Mouse (Mus musculus): ENCODE data around the gene Sytl1. TPM values are rescaled to one million over a fixed set of nuclear protein-coding genes. Genes with fewer than 3 reads are reported as not detected.

The Sytl1 gene
- polyA plus RNA-seq, 1 experiment from 2014 or later, result 0.16 TPM

GRCm38 (mm10) chr4:133204379-133204778 lies 58.5 kb downstream of the Sytl1 start:
- Histone ChIP-seq H3K36me3 (ENCODE audit: control insufficient read depth, insufficient read depth, low read length) (no peaks in the 10 kb centered on the region), H3K9me3 (replicated peaks; ENCODE audit: control insufficient read depth, low read length, poor library complexity, severe bottlenecking) (no peaks in the 10 kb centered on the region), H3K9ac (ENCODE audit: low read depth, low read length) (no peak overlapping the region), H3K4me3 (ENCODE audit: low read depth, low read length) (no peak overlapping the region), H3K27ac (ENCODE audit: low read length) (peak overlapping the region; percentile 19; the same call in 1 of the 2 replicates), H3K27me3 (ENCODE audit: control insufficient read depth, insufficient read depth, low read depth, low read length) (no peaks in the 10 kb centered on the region; the same call in 1 of the 2 replicates), H3K4me1 (ENCODE audit: control insufficient read depth, insufficient read depth, low read length) (peaks cover 18% of the 10 kb centered on the region), H3K4me2 (ENCODE audit: low read length) (no peak overlapping the region)
- 21% methylated on average over 7 of the region's 7 CpGs for WGBS
- no peak for ATAC-seq

GRCm38 (mm10) chr4:133203591-133203990 lies 59.3 kb downstream of the Sytl1 start:
- Histone ChIP-seq H3K4me1 (ENCODE audit: control insufficient read depth, insufficient read depth, low read length) (peaks cover 23% of the 10 kb centered on the region), H3K9ac (ENCODE audit: low read depth, low read length) (no peak overlapping the region), H3K27me3 (ENCODE audit: control insufficient read depth, insufficient read depth, low read depth, low read length) (no peaks in the 10 kb centered on the region; the same call in 1 of the 2 replicates), H3K9me3 (replicated peaks; ENCODE audit: control insufficient read depth, low read length, poor library complexity, severe bottlenecking) (no peaks in the 10 kb centered on the region), H3K36me3 (ENCODE audit: control insufficient read depth, insufficient read depth, low read length) (no peaks in the 10 kb centered on the region), H3K4me3 (ENCODE audit: low read depth, low read length) (no peak overlapping the region), H3K27ac (ENCODE audit: low read length) (no peak overlapping the region), H3K4me2 (ENCODE audit: low read length) (no peak overlapping the region)
- no peak for ATAC-seq
- 54% methylated on average over 3 of the region's 3 CpGs for WGBS

Other genes starting within 250 kb of the Sytl1 start
- gene Wasf2, start 132.6 kb downstream of the Sytl1 start, polyA plus RNA-seq (2015; fragmentation: Nextera tagmentation; extraction: Ambion mirVana), result 20.1 and 27.1 TPM in 2 replicates
- 3.8 and 4.1 TPM in 2 replicates for gene Cd164l2, start 51.0 kb downstream of the Sytl1 start, polyA plus RNA-seq (2015; fragmentation: Nextera tagmentation; extraction: Ambion mirVana)
- gene Gpr3, start 50.6 kb downstream of the Sytl1 start, polyA plus RNA-seq (2015; fragmentation: Nextera tagmentation; extraction: Ambion mirVana), result 1.5 and 2.0 TPM in 2 replicates
- gene Map3k6, start 22.3 kb downstream of the Sytl1 start, polyA plus RNA-seq (2015; fragmentation: Nextera tagmentation; extraction: Ambion mirVana), result 2.8 TPM in 2 replicates
- 111 and 121 TPM in 2 replicates for gene Tmem222, start 14.7 kb upstream of the Sytl1 start, polyA plus RNA-seq (2015; fragmentation: Nextera tagmentation; extraction: Ambion mirVana)
- gene Wdtc1, start 90.4 kb upstream of the Sytl1 start, polyA plus RNA-seq (2015; fragmentation: Nextera tagmentation; extraction: Ambion mirVana), result 20.1 and 20.7 TPM in 2 replicates
- gene Slc9a1, start 106.6 kb upstream of the Sytl1 start, polyA plus RNA-seq (2015; fragmentation: Nextera tagmentation; extraction: Ambion mirVana), result 10.3 and 12.8 TPM in 2 replicates
- gene Tent5b, start 217.0 kb upstream of the Sytl1 start, polyA plus RNA-seq (2015; fragmentation: Nextera tagmentation; extraction: Ambion mirVana), result 0.15 TPM in 2 replicates
- gene Trnp1, start 235.4 kb upstream of the Sytl1 start, polyA plus RNA-seq (2015; fragmentation: Nextera tagmentation; extraction: Ambion mirVana), result 5.7 and 8.2 TPM in 2 replicates

Data from midbrain, embryonic 16.5 days (tissue).